Mouse (Mus musculus): ENCODE data around the gene Dbndd1.

DNA sequence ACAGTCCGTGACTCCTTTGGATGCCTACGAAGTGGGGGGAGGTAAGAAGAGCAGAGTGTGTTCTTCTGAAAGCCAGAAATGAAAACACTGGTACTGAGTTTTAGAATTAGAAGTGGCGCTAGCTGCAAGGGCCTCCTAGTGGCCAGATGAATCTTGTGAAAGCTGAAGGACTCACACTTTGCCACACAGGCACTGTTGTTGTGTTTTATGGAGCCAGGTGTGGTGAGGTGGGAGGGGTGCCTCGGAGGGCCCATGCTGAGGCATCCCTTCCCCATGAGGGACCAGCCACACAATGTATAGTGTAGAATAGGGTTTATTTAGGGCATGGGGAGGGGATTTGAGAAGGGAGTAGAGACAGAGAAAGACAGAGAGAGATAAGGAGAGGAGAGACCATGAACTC lies 17.6 kb downstream of the Dbndd1 start:
- TF ChIP-seq POLR2A (IDR thresholded peaks at IDR 0.05; ENCODE audit: low read depth, low read length) (no peak), ZMIZ1 (IDR thresholded peaks at IDR 0.05; ENCODE audit: low read depth, low read length) (no peak)
